Mouse (Mus musculus): Measurements from ENCODE around the gene Scn9a. TPM values are rescaled to one million over a fixed set of nuclear protein-coding genes. Genes with fewer than 3 reads are reported as not detected.

The Scn9a gene
- total and polyA plus RNA-seq, 3 experiments = not detected

DNA sequence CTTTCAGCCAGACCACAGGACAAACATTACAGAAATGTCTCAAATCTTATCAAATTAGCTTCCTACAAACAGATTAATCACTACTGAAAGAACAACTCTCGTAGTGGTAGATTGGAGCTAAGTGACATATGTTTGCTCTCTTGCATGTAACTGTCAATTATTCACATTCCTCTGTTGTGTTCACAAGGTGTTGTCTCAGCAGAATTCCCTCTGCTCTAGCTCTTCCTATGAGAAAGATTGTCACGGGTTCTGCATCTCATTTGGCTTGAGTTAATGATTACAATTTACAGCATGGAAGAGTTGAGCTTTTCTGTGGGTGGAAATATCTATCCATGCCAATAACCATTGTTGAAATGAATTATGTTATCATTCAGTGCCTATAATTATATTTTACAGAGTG lies 156.4 kb downstream of the Scn9a start:
- TF ChIP-seq BHLHE40 (IDR thresholded peaks at IDR 0.05; ENCODE audit: borderline replicate concordance, low read depth, low read length) (no peak), RAD21 (IDR thresholded peaks at IDR 0.05; ENCODE audit: low read depth, low read length) (no peak), ELF1 (IDR thresholded peaks at IDR 0.05; ENCODE audit: low read depth, low read length) (no peak), ZKSCAN1 (IDR thresholded peaks at IDR 0.05; ENCODE audit: low read depth, low read length) (no peak), E2F4 (IDR thresholded peaks at IDR 0.05; ENCODE audit: borderline replicate concordance, low read depth, low read length) (no peak), NELFE (IDR thresholded peaks at IDR 0.05; ENCODE audit: low read depth, low read length) (no peak), TAL1 (IDR thresholded peaks at IDR 0.05; ENCODE audit: low read length) (no peak), MEF2A (IDR thresholded peaks at IDR 0.05; ENCODE audit: extremely low read depth, insufficient replicate concordance, low read depth, low read length, poor library complexity, severe bottlenecking) (no peak), MYB (IDR thresholded peaks at IDR 0.05; ENCODE audit: low read depth, low read length) (no peak), JUND (IDR thresholded peaks at IDR 0.05; ENCODE audit: low read depth, low read length) (no peak), SIN3A (IDR thresholded peaks at IDR 0.05; ENCODE audit: low read length) (no peak)

DNA sequence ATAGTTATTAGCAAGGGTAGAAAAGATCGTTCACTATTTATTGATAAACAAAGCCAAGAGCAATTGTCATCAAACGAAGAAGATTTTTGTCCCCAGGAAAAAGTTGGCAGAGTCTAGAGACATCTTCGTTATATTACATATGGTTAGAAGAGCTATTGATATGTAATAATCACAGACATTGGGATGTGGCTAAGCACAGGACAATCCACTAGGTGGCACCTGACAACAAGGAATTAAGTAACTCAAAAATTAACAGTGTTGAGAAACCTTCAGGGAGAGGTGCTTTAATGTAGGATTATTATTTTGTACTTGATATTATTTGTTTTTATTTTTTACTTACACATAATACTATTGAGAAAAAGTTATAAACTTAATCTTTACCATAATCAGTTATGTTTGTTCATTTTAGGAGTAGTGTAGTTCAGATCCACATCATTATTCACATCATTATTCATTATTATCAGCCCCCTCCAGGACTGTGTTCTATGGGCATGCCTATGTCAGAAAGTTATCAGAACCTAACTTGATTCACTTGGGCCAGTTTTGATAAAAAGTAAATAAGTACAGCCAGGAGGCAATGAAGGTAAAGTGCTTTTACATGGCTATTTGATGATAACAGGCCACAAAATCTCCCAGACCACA lies 161.5 kb downstream of the Scn9a start:
- DNase-seq (ENCODE audit: low read depth, low spot score) = no peak
- Histone ChIP-seq H3K4me1 (ENCODE audit: control insufficient read depth in 1 of 2, insufficient read depth in 2 of 2, low read length in 2 of 2) (no peaks in the 10 kb centered on the region), H3K27ac (ENCODE audit: control insufficient read depth, low read depth, low read length) (no peak overlapping the region), H3K9me3 (replicated peaks; ENCODE audit: insufficient read depth, low read length) (no peaks in the 10 kb centered on the region), H3K27me3 (ENCODE audit: control insufficient read depth in 1 of 2, insufficient read depth in 2 of 2, low read length in 2 of 2) (no peaks in the 10 kb centered on the region), H3K36me3 (ENCODE audit: control insufficient read depth in 1 of 2, insufficient read depth in 2 of 2, low read length in 2 of 2) (no peaks in the 10 kb centered on the region), H3K79me2 (ENCODE audit: control insufficient read depth, insufficient read depth, low read length, poor library complexity) (no peaks in the 10 kb centered on the region), H3K9ac (ENCODE audit: control insufficient read depth, low read depth, low read length, poor library complexity, severe bottlenecking) (no peak overlapping the region), H3K4me3 (ENCODE audit: control insufficient read depth in 1 of 2, insufficient read depth in 1 of 2, low read depth in 2 of 2, low read length in 2 of 2) (no peak overlapping the region)
- no peak for TF ChIP-seq NELFE (IDR thresholded peaks at IDR 0.05; ENCODE audit: low read depth, low read length)

More for the DNA sequence above, 156.4 kb downstream of the Scn9a start:
- no peaks in the 10 kb centered on the region for H3K27me3 ChIP-seq (ENCODE audit: control insufficient read depth in 1 of 2, insufficient read depth in 2 of 2, low read length in 2 of 2)
- H3K4me3 ChIP-seq (ENCODE audit: control insufficient read depth in 1 of 2, insufficient read depth in 1 of 2, low read depth in 2 of 2, low read length in 2 of 2) = no peak overlapping the region
- no peak overlapping the region for H3K27ac ChIP-seq (ENCODE audit: control insufficient read depth, low read depth, low read length)
- no peaks in the 10 kb centered on the region for H3K79me2 ChIP-seq (ENCODE audit: control insufficient read depth, insufficient read depth, low read length, poor library complexity)
- DNase-seq (ENCODE audit: low read depth, low spot score) = no peak
- H3K9me3 ChIP-seq (replicated peaks; ENCODE audit: insufficient read depth, low read length) = no peaks in the 10 kb centered on the region
- no peak overlapping the region for H3K9ac ChIP-seq (ENCODE audit: control insufficient read depth, low read depth, low read length, poor library complexity, severe bottlenecking)
- H3K36me3 ChIP-seq (ENCODE audit: control insufficient read depth in 1 of 2, insufficient read depth in 2 of 2, low read length in 2 of 2) = no peaks in the 10 kb centered on the region
- no peaks in the 10 kb centered on the region for H3K4me1 ChIP-seq (ENCODE audit: control insufficient read depth in 1 of 2, insufficient read depth in 2 of 2, low read length in 2 of 2)

DNA sequence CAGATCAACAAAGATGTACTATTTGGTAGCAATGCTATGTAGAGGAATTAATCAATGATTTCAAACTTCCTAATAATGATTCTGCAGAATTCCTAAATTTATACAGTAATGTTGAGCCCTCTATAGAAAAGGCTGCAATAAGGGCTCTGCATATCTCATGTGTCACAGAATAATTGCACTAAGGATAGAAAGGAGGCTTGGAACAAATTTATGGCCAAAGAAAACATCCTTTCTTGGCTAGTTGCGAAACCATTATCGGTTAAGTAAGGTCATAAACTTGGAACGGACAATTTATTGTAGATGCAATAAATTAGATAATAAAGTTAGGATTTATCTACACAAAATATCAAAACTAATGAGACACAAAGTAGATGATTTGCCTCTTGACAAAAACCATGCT lies 169.3 kb downstream of the Scn9a start:
- no peak for TF ChIP-seq ETS1 (IDR thresholded peaks at IDR 0.05; ENCODE audit: low read depth, low read length)
- TF ChIP-seq GABPA (IDR thresholded peaks at IDR 0.05; ENCODE audit: low read depth, low read length) = no peak
- TF ChIP-seq SIN3A (IDR thresholded peaks at IDR 0.05; ENCODE audit: low read length) = no peak
- no peak for TF ChIP-seq CHD2 (IDR thresholded peaks at IDR 0.05; ENCODE audit: low read length)
- TF ChIP-seq EP300 (IDR thresholded peaks at IDR 0.05; ENCODE audit: low read depth in 1 of 2, low read length in 2 of 2) = no peak

More for the DNA sequence above, 169.3 kb downstream of the Scn9a start:
- H3K79me2 ChIP-seq (ENCODE audit: control insufficient read depth, insufficient read depth, low read length, poor library complexity) = no peaks in the 10 kb centered on the region
- no peak for DNase-seq (ENCODE audit: low read depth, low spot score)
- H3K9ac ChIP-seq (ENCODE audit: control insufficient read depth, low read depth, low read length, poor library complexity, severe bottlenecking) = no peak overlapping the region
- H3K4me1 ChIP-seq (ENCODE audit: control insufficient read depth in 1 of 2, insufficient read depth in 2 of 2, low read length in 2 of 2) = no peaks in the 10 kb centered on the region
- no peak overlapping the region for H3K4me3 ChIP-seq (ENCODE audit: control insufficient read depth in 1 of 2, insufficient read depth in 1 of 2, low read depth in 2 of 2, low read length in 2 of 2)
- no peaks in the 10 kb centered on the region for H3K27me3 ChIP-seq (ENCODE audit: control insufficient read depth in 1 of 2, insufficient read depth in 2 of 2, low read length in 2 of 2)
- no peaks in the 10 kb centered on the region for H3K9me3 ChIP-seq (replicated peaks; ENCODE audit: insufficient read depth, low read length)
- no peaks in the 10 kb centered on the region for H3K36me3 ChIP-seq (ENCODE audit: control insufficient read depth in 1 of 2, insufficient read depth in 2 of 2, low read length in 2 of 2)
- no peak overlapping the region for H3K27ac ChIP-seq (ENCODE audit: control insufficient read depth, low read depth, low read length)
